Mouse (Mus musculus) ovary, postnatal 36 days (tissue): ENCODE measurements around the gene BC052040.

ENCODE experiments used
- DNase-seq: peaks from one replicate; pipeline ENCODE4 v3.0.0; 2022; ENCODE audit warnings: low spot score, mixed read lengths

Gene BC052040

GRCm38 (mm10) chr2:115699032-115699431 is 117.5 kb downstream of the BC052040 start:
- no peak for DNase-seq

- no peak for DNase-seq
Observed at GRCm38 (mm10) chr2:115702610-115703009, 121.1 kb downstream of the BC052040 start.

- DNase-seq = no peak
Observed at GRCm38 (mm10) chr2:115717535-115717934, 136.0 kb downstream of the BC052040 start.

- DNase-seq = no peak
Observed at GRCm38 (mm10) chr2:115717980-115718379, 136.5 kb downstream of the BC052040 start.

GRCm38 (mm10) chr2:115723452-115723851 is 141.9 kb downstream of the BC052040 start:
- no peak for DNase-seq

GRCm38 (mm10) chr2:115724216-115724615 is 142.7 kb downstream of the BC052040 start:
- DNase-seq = no peak

GRCm38 (mm10) chr2:115724726-115725125 is 143.2 kb downstream of the BC052040 start:
- no peak for DNase-seq

GRCm38 (mm10) chr2:115725503-115725902 is 144.0 kb downstream of the BC052040 start:
- DNase-seq = no peak

GRCm38 (mm10) chr2:115725926-115726325 is 144.4 kb downstream of the BC052040 start:
- DNase-seq = no peak

- no peak for DNase-seq
Observed at GRCm38 (mm10) chr2:115726806-115727205, 145.3 kb downstream of the BC052040 start.

GRCm38 (mm10) chr2:115728627-115729026 is 147.1 kb downstream of the BC052040 start:
- no peak for DNase-seq

- DNase-seq = no peak
Observed at GRCm38 (mm10) chr2:115730502-115730901, 149.0 kb downstream of the BC052040 start.

GRCm38 (mm10) chr2:115731171-115731570 is 149.7 kb downstream of the BC052040 start:
- no peak for DNase-seq

- DNase-seq = no peak
Observed at GRCm38 (mm10) chr2:115732572-115732971, 151.1 kb downstream of the BC052040 start.

- no peak for DNase-seq
Observed at GRCm38 (mm10) chr2:115733017-115733692, 151.6 kb downstream of the BC052040 start.

GRCm38 (mm10) chr2:115734850-115735249 is 153.3 kb downstream of the BC052040 start:
- no peak for DNase-seq

- DNase-seq = no peak
Observed at GRCm38 (mm10) chr2:115736416-115736815, 154.9 kb downstream of the BC052040 start.

GRCm38 (mm10) chr2:115737966-115738365 is 156.4 kb downstream of the BC052040 start:
- no peak for DNase-seq

GRCm38 (mm10) chr2:115742061-115742460 is 160.5 kb downstream of the BC052040 start:
- no peak for DNase-seq

GRCm38 (mm10) chr2:115747639-115748038 is 166.1 kb downstream of the BC052040 start:
- no peak for DNase-seq

GRCm38 (mm10) chr2:115751177-115751576 is 169.7 kb downstream of the BC052040 start:
- no peak for DNase-seq

GRCm38 (mm10) chr2:115757685-115758084 is 176.2 kb downstream of the BC052040 start:
- no peak for DNase-seq

- no peak for DNase-seq
Observed at GRCm38 (mm10) chr2:115758542-115758941, 177.0 kb downstream of the BC052040 start.
